Mouse (Mus musculus): ENCODE measurements around the gene Cdca5. TPM values are rescaled to one million over a fixed set of nuclear protein-coding genes. Genes with fewer than 3 reads are reported as not detected.

Gene Cdca5
- polyA plus RNA-seq, 2 experiments: 23.1 to 30.9 TPM

DNA sequence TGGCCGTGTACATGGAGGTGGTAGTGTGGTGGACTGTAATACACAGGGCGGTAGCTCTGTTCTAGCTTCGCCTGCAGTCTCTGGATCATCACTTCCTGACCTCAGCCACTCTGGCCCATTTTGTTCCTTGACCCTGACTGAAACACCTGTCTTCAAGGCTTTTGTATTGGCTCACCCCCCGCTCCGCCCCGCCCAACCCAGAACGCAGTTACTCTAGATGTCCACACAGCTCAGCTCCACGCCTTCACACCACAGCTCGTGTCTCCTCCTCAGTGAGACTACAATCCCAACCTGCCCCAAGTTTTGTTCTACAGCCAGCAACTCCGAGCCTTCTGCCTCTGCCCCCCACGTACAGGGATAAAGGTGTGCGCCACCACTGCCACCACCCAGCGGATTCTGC lies 4.1 kb downstream of the Cdca5 start:
- Histone ChIP-seq H3K27me3 (ENCODE audit: control insufficient read depth, insufficient read depth, low read length) (no peaks in the 10 kb centered on the region), H3K4me1 (replicated peaks; ENCODE audit: control insufficient read depth in 2 of 2, insufficient read depth in 2 of 2, low read length in 1 of 2) (peaks cover 7 to 8% of the 10 kb centered on the region in 2 experiments; a peak in 3 of 4 replicates), H3K4me3 (ENCODE audit: insufficient read depth in 1 of 2, low read depth in 2 of 2, low read length in 2 of 2) (no peak overlapping the region), H3K36me3 (replicated peaks; ENCODE audit: control insufficient read depth, insufficient read depth, low read depth) (peaks cover 66% of the 10 kb centered on the region), H3K9ac (replicated peaks) (no peak overlapping the region), H3K9me3 (ENCODE audit: control insufficient read depth, low read length) (no peaks in the 10 kb centered on the region), H3K4me2 (ENCODE audit: low read depth) (no peak overlapping the region), H3K27ac (no peak overlapping the region)
- DNase-seq (ENCODE audit: low read depth in 3 of 3, low spot score in 3 of 3) (no peak), ATAC-seq (ENCODE audit: insufficient read depth) (no peak)
- no peak for TF ChIP-seq EP300 (IDR thresholded peaks at IDR 0.05; ENCODE audit: low read depth)
- TF ChIP-seq CTCF (IDR thresholded peaks at IDR 0.05; ENCODE audit: low read depth): no peak
- WGBS (ENCODE audit: insufficient replicate concordance): 93% methylated on average over 13 of the region's 13 CpGs

DNA sequence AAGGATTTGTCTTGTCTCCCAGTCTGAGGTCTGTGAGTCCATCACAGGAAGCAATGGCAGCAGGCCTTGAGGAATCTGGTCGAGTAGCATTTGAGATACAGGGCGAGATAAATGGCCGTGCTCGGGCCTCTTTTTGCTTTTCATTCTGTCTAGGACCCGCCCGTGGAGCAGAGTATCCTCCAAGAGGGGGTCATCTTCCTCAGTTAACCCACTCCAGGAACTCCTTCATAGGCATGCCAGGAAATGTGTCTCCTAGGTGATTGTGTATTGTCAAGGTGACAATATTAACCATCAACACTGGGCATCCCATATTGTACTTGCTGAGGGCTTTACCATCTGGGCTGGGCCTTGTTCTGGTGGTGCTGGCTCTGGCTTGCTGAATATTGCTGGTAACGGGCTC lies 9.3 kb downstream of the Cdca5 start, which contains the start of gene AC131692.1:
AC131692.1 (plus strand) TSS at position 301 of the 400 bp plus-strand sequence.
- Histone ChIP-seq H3K36me3 (replicated peaks; ENCODE audit: control insufficient read depth, insufficient read depth, low read depth) (peaks cover 53% of the 10 kb centered on the region), H3K4me1 (replicated peaks; ENCODE audit: control insufficient read depth in 2 of 2, insufficient read depth in 2 of 2, low read length in 1 of 2) (no peaks in the 10 kb centered on the region), H3K27ac (no peak within 1 kb of the TSS), H3K9ac (replicated peaks) (no peak within 1 kb of the TSS), H3K27me3 (ENCODE audit: control insufficient read depth, insufficient read depth, low read length) (no peaks in the 10 kb centered on the region), H3K4me2 (ENCODE audit: low read depth) (no peak within 1 kb of the TSS), H3K4me3 (ENCODE audit: insufficient read depth in 1 of 2, low read depth in 2 of 2, low read length in 2 of 2) (no peak within 1 kb of the TSS), H3K9me3 (ENCODE audit: control insufficient read depth, low read length) (no peaks in the 10 kb centered on the region)
- no peak for ATAC-seq (ENCODE audit: insufficient read depth)
- DNase-seq (ENCODE audit: low read depth in 3 of 3, low spot score in 3 of 3): no peak
- no peak for TF ChIP-seq EP300 (IDR thresholded peaks at IDR 0.05; ENCODE audit: low read depth)
- TF ChIP-seq CTCF (IDR thresholded peaks at IDR 0.05; ENCODE audit: low read depth): no peak
- WGBS (ENCODE audit: insufficient replicate concordance): 77% methylated on average over 7 of the region's 7 CpGs

GRCm38 (mm10) chr19:6097847-6098246 lies 13.1 kb downstream of the Cdca5 start:
- WGBS (ENCODE audit: insufficient replicate concordance): 61% methylated on average over 3 of the region's 3 CpGs
- H3K4me3 ChIP-seq (ENCODE audit: insufficient read depth in 1 of 2, low read depth in 2 of 2, low read length in 2 of 2): no peak overlapping the region
- no peak for TF ChIP-seq CTCF (IDR thresholded peaks at IDR 0.05; ENCODE audit: low read depth)
- no peak for TF ChIP-seq EP300 (IDR thresholded peaks at IDR 0.05; ENCODE audit: low read depth)
- no peak overlapping the region for H3K4me2 ChIP-seq (ENCODE audit: low read depth)
- H3K4me1 ChIP-seq (replicated peaks; ENCODE audit: control insufficient read depth in 2 of 2, insufficient read depth in 2 of 2, low read length in 1 of 2): peaks cover 10% of the 10 kb centered on the region in 2 experiments
- H3K36me3 ChIP-seq (replicated peaks; ENCODE audit: control insufficient read depth, insufficient read depth, low read depth): peaks cover 17% of the 10 kb centered on the region
- H3K27me3 ChIP-seq (ENCODE audit: control insufficient read depth, insufficient read depth, low read length): no peaks in the 10 kb centered on the region
- no peak overlapping the region for H3K9ac ChIP-seq (replicated peaks)
- no peak overlapping the region for H3K27ac ChIP-seq
- ATAC-seq (ENCODE audit: insufficient read depth) (no peak), DNase-seq (ENCODE audit: low read depth in 3 of 3, low spot score in 3 of 3) (no peak)
- no peaks in the 10 kb centered on the region for H3K9me3 ChIP-seq (ENCODE audit: control insufficient read depth, low read length)

DNA sequence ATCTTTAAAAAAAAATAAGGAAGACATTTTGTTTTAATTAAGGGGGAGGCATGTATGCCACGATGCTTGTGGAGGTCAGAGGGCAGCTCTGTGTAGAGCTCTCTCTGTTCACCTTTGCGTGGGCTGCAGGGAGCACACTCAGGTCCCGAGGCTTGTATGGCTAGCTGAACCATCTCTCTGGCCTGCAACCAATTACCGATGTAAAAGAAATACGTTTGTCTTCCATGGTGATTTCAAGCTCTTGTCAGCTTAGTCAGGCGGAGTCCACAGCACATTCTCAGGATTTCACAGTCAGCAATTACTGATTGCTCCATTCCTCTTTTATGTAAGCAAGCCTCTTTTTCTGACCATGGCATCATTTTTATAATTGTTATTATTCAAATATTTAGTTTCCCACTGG lies 16.4 kb downstream of the Cdca5 start:
- H3K4me1 ChIP-seq (replicated peaks; ENCODE audit: control insufficient read depth in 2 of 2, insufficient read depth in 2 of 2, low read length in 1 of 2): peaks cover 23 to 24% of the 10 kb centered on the region in 2 experiments
- no peak overlapping the region for H3K9ac ChIP-seq (replicated peaks)
- no peaks in the 10 kb centered on the region for H3K9me3 ChIP-seq (ENCODE audit: control insufficient read depth, low read length)
- no peak overlapping the region for H3K27ac ChIP-seq
- H3K4me3 ChIP-seq (ENCODE audit: insufficient read depth in 1 of 2, low read depth in 2 of 2, low read length in 2 of 2): no peak overlapping the region
- H3K4me2 ChIP-seq (ENCODE audit: low read depth): no peak overlapping the region
- H3K36me3 ChIP-seq (replicated peaks; ENCODE audit: control insufficient read depth, insufficient read depth, low read depth): no peaks in the 10 kb centered on the region; the same call in 1 of the 2 replicates
- ATAC-seq (ENCODE audit: insufficient read depth) (no peak), DNase-seq (ENCODE audit: low read depth in 3 of 3, low spot score in 3 of 3) (no peak)
- H3K27me3 ChIP-seq (ENCODE audit: control insufficient read depth, insufficient read depth, low read length): no peaks in the 10 kb centered on the region
- TF ChIP-seq EP300 (IDR thresholded peaks at IDR 0.05; ENCODE audit: low read depth) (no peak), CTCF (IDR thresholded peaks at IDR 0.05; ENCODE audit: low read depth) (no peak)
- 78% methylated on average over 6 of the region's 6 CpGs for WGBS (ENCODE audit: insufficient replicate concordance)

- no peak for DNase-seq (ENCODE audit: low read depth in 3 of 3, low spot score in 3 of 3)
- no peak for TF ChIP-seq CTCF (IDR thresholded peaks at IDR 0.05; ENCODE audit: low read depth)
- TF ChIP-seq EP300 (IDR thresholded peaks at IDR 0.05; ENCODE audit: low read depth): no peak
- Histone ChIP-seq H3K36me3 (replicated peaks; ENCODE audit: control insufficient read depth, insufficient read depth, low read depth) (no peaks in the 10 kb centered on the region; the same call in 1 of the 2 replicates), H3K27ac (peak overlapping the region; percentile 61), H3K4me2 (ENCODE audit: low read depth) (no peak overlapping the region), H3K4me3 (ENCODE audit: insufficient read depth in 1 of 2, low read depth in 2 of 2, low read length in 2 of 2) (no peak overlapping the region), H3K9ac (replicated peaks) (no peak overlapping the region), H3K9me3 (ENCODE audit: control insufficient read depth, low read length) (no peaks in the 10 kb centered on the region), H3K27me3 (ENCODE audit: control insufficient read depth, insufficient read depth, low read length) (no peaks in the 10 kb centered on the region), H3K4me1 (replicated peaks; ENCODE audit: control insufficient read depth in 2 of 2, insufficient read depth in 2 of 2, low read length in 1 of 2) (peaks cover 23 to 24% of the 10 kb centered on the region in 2 experiments)
- peak; percentile 90 for ATAC-seq (ENCODE audit: insufficient read depth)
- 54% methylated on average over 6 of the region's 6 CpGs for WGBS (ENCODE audit: insufficient replicate concordance)
These were observed 17.5 kb downstream of the Cdca5 start for GRCm38 (mm10) chr19:6102169-6102853.

All from liver, embryonic 14.5 days (tissue).